In genomic region chr4:45921663-45922435, GRCm38 (mm10) we compare ENCODE assay signal across 21 mouse cellular contexts. TPM values are rescaled to one million over a fixed set of nuclear protein-coding genes. Genes with fewer than 3 reads are reported as not detected.
A peak's percentile ranks its signal among the peaks of the same experiment; 100 is the strongest.
DNase-seq lines count a peak whose midpoint lies in the region; ATAC-seq and TF ChIP-seq lines count a peak whose summit lies in the region.
"Had no signal": no experiment of that assay in that cellular context is flagged by ENCODE, and none has a peak within 500 bp of the region (broad histone marks: within the 10 kb centered on the region; RNA-seq: fewer than 3 reads in every experiment).

No protein-coding gene starts in this region.

- no peak for DNase-seq in kidney, adult 11 months
- no peak for DNase-seq in kidney, adult 9 months
- DNase-seq in kidney, postnatal 36 days = no peak
- DNase-seq in kidney, postnatal 0 days (ENCODE audit: low spot score) = peak; percentile 78
- DNase-seq in kidney, adult 8-10 months = no peak
- DNase-seq: adrenal gland, adult 2 months; adrenal gland, adult 8-10 months; adrenal gland, postnatal 10 days; adrenal gland, postnatal 14 days; adrenal gland, postnatal 25 days; adrenal gland, postnatal 36 days; B cell, adult 2 months; cerebellum, adult 11 months; cerebellum, adult 11-12 months had no signal

- peak; percentile 81 for ATAC-seq in kidney, embryonic 14.5 days (ENCODE audit: low FRiP score, low TSS enrichment)
- ATAC-seq in kidney, embryonic 15.5 days (replicated peaks; ENCODE audit: low FRiP score) = peak; percentile 61
- ATAC-seq in kidney, embryonic 16.5 days (ENCODE audit: low FRiP score, low TSS enrichment) = peak; percentile 70
- ATAC-seq in kidney, postnatal 0 days (replicated peaks; ENCODE audit: low FRiP score, low read depth) = peak; percentile 43; the same call in 1 of the 2 replicates
- ATAC-seq: activated CD4-positive, CD25-positive, alpha-beta regulatory T cell, adult 4 months; CD4-positive, CD25-positive, alpha-beta regulatory T cell, adult 4 months; Patski had no signal

- H3K9ac ChIP-seq in kidney, embryonic 14.5 days (ENCODE audit: low read depth, low read length) = no peak overlapping the region
- no peak overlapping the region for H3K9ac ChIP-seq in kidney, embryonic 15.5 days
- H3K9ac ChIP-seq in kidney, embryonic 16.5 days (replicated peaks; ENCODE audit: low read length) = no peak overlapping the region
- no peak overlapping the region for H3K9ac ChIP-seq in kidney, postnatal 0 days (ENCODE audit: low read depth, low read length)

- H3K4me1 ChIP-seq in kidney, embryonic 14.5 days (ENCODE audit: control insufficient read depth, insufficient read depth, low read length) = no peaks in the 10 kb centered on the region
- peaks cover 18% of the 10 kb centered on the region; the same call in 1 of the 2 replicates for H3K4me1 ChIP-seq in kidney, embryonic 15.5 days
- no peaks in the 10 kb centered on the region for H3K4me1 ChIP-seq in kidney, embryonic 16.5 days (ENCODE audit: insufficient read depth, low read length)
- H3K4me1 ChIP-seq in kidney, postnatal 0 days (replicated peaks; ENCODE audit: insufficient read depth, low read length) = no peaks in the 10 kb centered on the region

- no peaks in the 10 kb centered on the region for H3K36me3 ChIP-seq in kidney, embryonic 14.5 days (ENCODE audit: control insufficient read depth, insufficient read depth, low read length)
- no peaks in the 10 kb centered on the region for H3K36me3 ChIP-seq in kidney, embryonic 15.5 days
- no peaks in the 10 kb centered on the region for H3K36me3 ChIP-seq in kidney, embryonic 16.5 days (ENCODE audit: insufficient read depth, low read length)
- H3K36me3 ChIP-seq in kidney, postnatal 0 days (ENCODE audit: insufficient read depth, low read length) = no peaks in the 10 kb centered on the region
- H3K36me3 ChIP-seq: G1E had no signal

- 65% methylated on average over 10 of the region's 10 CpGs for WGBS in kidney, embryonic 14.5 days
- 59% methylated on average over 10 of the region's 10 CpGs for WGBS in kidney, embryonic 15.5 days
- 58% methylated on average over 10 of the region's 10 CpGs for WGBS in kidney, embryonic 16.5 days
- WGBS in kidney, postnatal 0 days = 56% methylated on average over 10 of the region's 10 CpGs

- no peaks in the 10 kb centered on the region for H3K27me3 ChIP-seq in kidney, embryonic 14.5 days (ENCODE audit: control insufficient read depth, insufficient read depth, low read length)
- no peaks in the 10 kb centered on the region for H3K27me3 ChIP-seq in kidney, embryonic 15.5 days
- no peaks in the 10 kb centered on the region for H3K27me3 ChIP-seq in kidney, embryonic 16.5 days (ENCODE audit: insufficient read depth, low read length)
- H3K27me3 ChIP-seq in kidney, postnatal 0 days (ENCODE audit: insufficient read depth, low read length) = no peaks in the 10 kb centered on the region

- H3K27ac ChIP-seq in kidney, embryonic 14.5 days (ENCODE audit: low read depth, low read length) = no peak overlapping the region
- no peak overlapping the region for H3K27ac ChIP-seq in kidney, embryonic 15.5 days
- no peak overlapping the region for H3K27ac ChIP-seq in kidney, embryonic 16.5 days (ENCODE audit: low read length)
- H3K27ac ChIP-seq in kidney, postnatal 0 days = no peak overlapping the region

- no peak overlapping the region for H3K4me2 ChIP-seq in kidney, embryonic 14.5 days (replicated peaks; ENCODE audit: low read depth, low read length)
- H3K4me2 ChIP-seq in kidney, embryonic 15.5 days = no peak overlapping the region
- no peak overlapping the region for H3K4me2 ChIP-seq in kidney, embryonic 16.5 days (replicated peaks; ENCODE audit: low read depth, low read length)
- H3K4me2 ChIP-seq in kidney, postnatal 0 days (ENCODE audit: low read length) = no peak overlapping the region

- no peak overlapping the region for H3K4me3 ChIP-seq in kidney, embryonic 14.5 days (ENCODE audit: low read length)
- H3K4me3 ChIP-seq in kidney, embryonic 15.5 days (replicated peaks) = no peak overlapping the region
- H3K4me3 ChIP-seq in kidney, embryonic 16.5 days (ENCODE audit: low read length) = no peak overlapping the region
- H3K4me3 ChIP-seq in kidney, postnatal 0 days (replicated peaks; ENCODE audit: low read depth, low read length) = no peak overlapping the region

- H3K9me3 ChIP-seq in kidney, embryonic 14.5 days (ENCODE audit: control insufficient read depth, low read length) = no peaks in the 10 kb centered on the region; the same call in 1 of the 2 replicates
- no peaks in the 10 kb centered on the region for H3K9me3 ChIP-seq in kidney, embryonic 15.5 days (replicated peaks)
- no peaks in the 10 kb centered on the region for H3K9me3 ChIP-seq in kidney, embryonic 16.5 days (ENCODE audit: low read length)
- H3K9me3 ChIP-seq in kidney, postnatal 0 days (replicated peaks; ENCODE audit: low read length) = no peaks in the 10 kb centered on the region
- H3K9me3 ChIP-seq: G1E had no signal

- TF ChIP-seq CTCF in kidney, postnatal 0 days (IDR thresholded peaks at IDR 0.05; ENCODE audit: low read depth) = no peak

RNA-seq across cellular contexts. Expression of gene Ccdc180, which starts 31.7 kb away (rescaled TPM):
- polyA plus RNA-seq in kidney, embryonic 14.5 days (2014; fragmentation: Nextera tagmentation; extraction: Ambion mirVana) = 0.16 and 0.80 TPM in 2 replicates
- 0.35 and 0.58 TPM in 2 replicates for polyA plus RNA-seq in kidney, embryonic 15.5 days (2015; fragmentation: Nextera tagmentation; extraction: Ambion mirVana)
- polyA plus RNA-seq in kidney, embryonic 16.5 days (2015; fragmentation: Nextera tagmentation; extraction: Ambion mirVana) = 0.79 and 0.86 TPM in 2 replicates
- 0.47 and 0.55 TPM in 2 replicates for polyA plus RNA-seq in kidney, postnatal 0 days (2015; fragmentation: Nextera tagmentation; extraction: Ambion mirVana)
- polyA plus RNA-seq: adrenal gland, adult 2 months; G1E; Patski had no signal

RNA-seq across cellular contexts. Expression of gene Tdrd7, which starts 43.3 kb away (rescaled TPM):
- 8.8 and 19.0 TPM in 2 replicates for polyA plus RNA-seq in kidney, embryonic 14.5 days (2014; fragmentation: Nextera tagmentation; extraction: Ambion mirVana)
- polyA plus RNA-seq in kidney, embryonic 15.5 days (2015; fragmentation: Nextera tagmentation; extraction: Ambion mirVana) = 17.7 and 19.3 TPM in 2 replicates
- 20.1 and 20.5 TPM in 2 replicates for polyA plus RNA-seq in kidney, embryonic 16.5 days (2015; fragmentation: Nextera tagmentation; extraction: Ambion mirVana)
- polyA plus RNA-seq in kidney, postnatal 0 days (2015; fragmentation: Nextera tagmentation; extraction: Ambion mirVana) = 22.9 and 25.1 TPM in 2 replicates
